Mouse (Mus musculus) T-helper 2 cell (primary cell): ENCODE data around the gene Pomgnt2.

ENCODE experiments used
- in situ Hi-C: fragments of 300-600 bp; cut with MboI, MseI; formaldehyde crosslinking; loops from one replicate; pipeline ENCODE4 v1.15.1; 2025; ENCODE audit warnings: high pct_unique_total_duplicates

The Pomgnt2 gene

GRCm38 (mm10) chr9:122014241-122014667, 17.3 kb upstream of the Pomgnt2 start:
- in situ Hi-C loops: no loop called here

- in situ Hi-C loops: no loop called here
These were observed 16.7 kb upstream of the Pomgnt2 start for GRCm38 (mm10) chr9:122013629-122014028.

- in situ Hi-C loops: no loop called here
These were observed 15.9 kb upstream of the Pomgnt2 start for GRCm38 (mm10) chr9:122012816-122013215.

GRCm38 (mm10) chr9:122010751-122011150, 13.8 kb upstream of the Pomgnt2 start:
- in situ Hi-C loops: no loop called here

- in situ Hi-C loops: no loop called here
These were observed 12.0 kb upstream of the Pomgnt2 start for GRCm38 (mm10) chr9:122008876-122009275.

GRCm38 (mm10) chr9:122006609-122007008, 9.7 kb upstream of the Pomgnt2 start:
- in situ Hi-C loops: no loop called here

GRCm38 (mm10) chr9:122006175-122006574, 9.3 kb upstream of the Pomgnt2 start:
- in situ Hi-C loops: no loop called here

GRCm38 (mm10) chr9:121997978-121998377, 1.1 kb upstream of the Pomgnt2 start:
- in situ Hi-C loops: no loop called here

- in situ Hi-C loops: no loop called here
These were observed 1.3 kb downstream of the Pomgnt2 start for GRCm38 (mm10) chr9:121995508-121996131.

GRCm38 (mm10) chr9:121995077-121995476, 1.8 kb downstream of the Pomgnt2 start:
- in situ Hi-C loops: no loop called here

GRCm38 (mm10) chr9:121993047-121993446, 3.9 kb downstream of the Pomgnt2 start:
- in situ Hi-C loops: no loop called here

GRCm38 (mm10) chr9:121991041-121991440, 5.9 kb downstream of the Pomgnt2 start:
- in situ Hi-C loops: no loop called here

GRCm38 (mm10) chr9:121989536-121989935, 7.4 kb downstream of the Pomgnt2 start:
- in situ Hi-C loops: no loop called here

- in situ Hi-C loops: no loop called here
These were observed 8.0 kb downstream of the Pomgnt2 start for GRCm38 (mm10) chr9:121988910-121989309.

- in situ Hi-C loops: loop anchor here (5.0 kb wide), 2 partner anchors 37 to 137 kb away; no protein-coding TSS in a partner anchor
These were observed 12.1 kb downstream of the Pomgnt2 start for GRCm38 (mm10) chr9:121984465-121985461.

- in situ Hi-C loops: loop anchor here (5.0 kb wide), 2 partner anchors 36 to 136 kb away; no protein-coding TSS in a partner anchor
These were observed 13.4 kb downstream of the Pomgnt2 start for GRCm38 (mm10) chr9:121983504-121983903.

- in situ Hi-C loops: loop anchor here (5.0 kb wide), 2 partner anchors 35 to 135 kb away; no protein-coding TSS in a partner anchor
These were observed 14.2 kb downstream of the Pomgnt2 start for GRCm38 (mm10) chr9:121982665-121983064.

- in situ Hi-C loops: loop anchor here (5.0 kb wide), 2 partner anchors 35 to 135 kb away; no protein-coding TSS in a partner anchor
These were observed 14.7 kb downstream of the Pomgnt2 start for GRCm38 (mm10) chr9:121982214-121982613.

GRCm38 (mm10) chr9:121981466-121982105, 15.3 kb downstream of the Pomgnt2 start:
- in situ Hi-C loops: loop anchor here (5.0 kb wide), 2 partner anchors 34 to 134 kb away; no protein-coding TSS in a partner anchor

GRCm38 (mm10) chr9:121981046-121981445, 15.9 kb downstream of the Pomgnt2 start:
- in situ Hi-C loops: loop anchor here (5.0 kb wide), 2 partner anchors 34 to 134 kb away; no protein-coding TSS in a partner anchor

GRCm38 (mm10) chr9:121975321-121975720, 21.6 kb downstream of the Pomgnt2 start:
- in situ Hi-C loops: no loop called here
